Mouse (Mus musculus) embryonic fibroblast, embryonic 13.5 days (primary cell): ENCODE measurements around the gene Atat1. TPM values are rescaled to one million over a fixed set of nuclear protein-coding genes. Genes with fewer than 3 reads are reported as not detected.
"Not testable (repeated sequence)": the region's sequence is repeated elsewhere in the genome, so short reads cannot be mapped to it uniquely, and the experiment has no call there.

ENCODE experiments used
- H3K27ac ChIP-seq: 2 replicates; pipeline ENCODE4 v1.5.1; 2012; ENCODE audit warnings: low read length, control low read depth, inconsistent platforms; ENCODE audit not compliant: insufficient read depth
- H3K4me1 ChIP-seq: 2 replicates; pipeline ENCODE4 v1.6.1; 2011; ENCODE audit warnings: low read length; ENCODE audit not compliant: control insufficient read depth, insufficient read depth
- H3K4me3 ChIP-seq: 2 replicates; pipeline ENCODE4 v1.5.1; 2011; ENCODE audit warnings: mild to moderate bottlenecking, control low read depth, low read length; ENCODE audit not compliant: insufficient read depth
- CTCF ChIP-seq: IDR thresholded peaks from 2 replicates; pipeline ENCODE4 v1.5.1; 2011; ENCODE audit warnings: mild to moderate bottlenecking, control low read depth, low read length, moderate library complexity, borderline replicate concordance; ENCODE audit not compliant: insufficient read depth
- POLR2A ChIP-seq: IDR thresholded peaks from 2 replicates; pipeline ENCODE4 v1.6.1; 2011; ENCODE audit warnings: low read depth, mild to moderate bottlenecking, control low read depth, low read length, moderate library complexity
- polyA plus RNA-seq: library from polyadenylated mRNA; stranded (reverse); fragments of >200 nt; gene quantifications from 2 replicates; pipeline ENCODE4 v1.2.4, GENCODE M21; 2011; ENCODE audit warnings: low read depth; ENCODE audit not compliant: missing spikeins, insufficient read length

Gene Atat1
- 31.8 and 34.7 TPM in 2 replicates for polyA plus RNA-seq

GRCm38 (mm10) chr17:35909919-35910369 is at the start of gene Atat1:
TSS of gene Atat1 (minus strand) at chr17:35910075.
- no peak for TF ChIP-seq CTCF
- peak; percentile 92 for TF ChIP-seq POLR2A
- Histone ChIP-seq H3K27ac (peak within 1 kb of the TSS; percentile 15; the same call in 1 of the 2 replicates), H3K4me3 (peak within 1 kb of the TSS; percentile 56)

GRCm38 (mm10) chr17:35958533-35959223 is 48.8 kb upstream of the Atat1 start:
- TF ChIP-seq POLR2A (no peak), CTCF (no peak)
- H3K4me1 ChIP-seq = no peaks in the 10 kb centered on the region
- H3K27ac ChIP-seq = no peak overlapping the region
- no peak overlapping the region for H3K4me3 ChIP-seq

More at GRCm38 (mm10) chr17:35909919-35910369, at the start of gene Atat1:
- peaks cover 7% of the 10 kb centered on the region; the same call in 1 of the 2 replicates for H3K4me1 ChIP-seq

GRCm38 (mm10) chr17:35954665-35955064 is 44.8 kb upstream of the Atat1 start:
- Histone ChIP-seq H3K27ac (no peak overlapping the region), H3K4me1 (no peaks in the 10 kb centered on the region), H3K4me3 (no peak overlapping the region)
- no peak for TF ChIP-seq POLR2A
- TF ChIP-seq CTCF = no peak

GRCm38 (mm10) chr17:35952559-35952958 is 42.7 kb upstream of the Atat1 start:
- not testable (repeated sequence) for H3K27ac ChIP-seq, H3K4me3 ChIP-seq, H3K4me1 ChIP-seq

- not testable (repeated sequence) for H3K4me1 ChIP-seq, H3K4me3 ChIP-seq, H3K27ac ChIP-seq
Measured at GRCm38 (mm10) chr17:35950946-35951345, 41.1 kb upstream of the Atat1 start.

- Histone ChIP-seq H3K4me3 (no peak overlapping the region), H3K27ac (no peak overlapping the region), H3K4me1 (no peaks in the 10 kb centered on the region)
- TF ChIP-seq POLR2A = no peak
- no peak for TF ChIP-seq CTCF
Measured at GRCm38 (mm10) chr17:35939941-35940340, 30.1 kb upstream of the Atat1 start.

- Histone ChIP-seq H3K27ac (no peak overlapping the region), H3K4me1 (no peaks in the 10 kb centered on the region), H3K4me3 (no peak overlapping the region)
- TF ChIP-seq POLR2A = no peak
- no peak for TF ChIP-seq CTCF
Measured at GRCm38 (mm10) chr17:35939108-35939507, 29.2 kb upstream of the Atat1 start.

GRCm38 (mm10) chr17:35937700-35938348 is 27.9 kb upstream of the Atat1 start:
- TF ChIP-seq CTCF = peak; percentile 56; the same call in 1 of the 2 replicates
- no peak for TF ChIP-seq POLR2A
- Histone ChIP-seq H3K27ac (no peak overlapping the region), H3K4me1 (no peaks in the 10 kb centered on the region), H3K4me3 (no peak overlapping the region)

- H3K27ac ChIP-seq, H3K4me3 ChIP-seq, H3K4me1 ChIP-seq: not testable (repeated sequence)
Measured at GRCm38 (mm10) chr17:35935763-35936162, 25.9 kb upstream of the Atat1 start.

- Histone ChIP-seq H3K4me3 (no peak overlapping the region), H3K4me1 (no peaks in the 10 kb centered on the region), H3K27ac (no peak overlapping the region)
- TF ChIP-seq POLR2A (no peak), CTCF (no peak)
Measured at GRCm38 (mm10) chr17:35932608-35933007, 22.7 kb upstream of the Atat1 start.

GRCm38 (mm10) chr17:35930627-35931026 is 20.8 kb upstream of the Atat1 start:
- H3K4me3 ChIP-seq = no peak overlapping the region
- no peak overlapping the region for H3K27ac ChIP-seq
- TF ChIP-seq POLR2A = no peak
- TF ChIP-seq CTCF = no peak
- H3K4me1 ChIP-seq = no peaks in the 10 kb centered on the region
